Comparison of ENCODE assay signal across 24 mouse cellular contexts in the genomic region with DNA sequence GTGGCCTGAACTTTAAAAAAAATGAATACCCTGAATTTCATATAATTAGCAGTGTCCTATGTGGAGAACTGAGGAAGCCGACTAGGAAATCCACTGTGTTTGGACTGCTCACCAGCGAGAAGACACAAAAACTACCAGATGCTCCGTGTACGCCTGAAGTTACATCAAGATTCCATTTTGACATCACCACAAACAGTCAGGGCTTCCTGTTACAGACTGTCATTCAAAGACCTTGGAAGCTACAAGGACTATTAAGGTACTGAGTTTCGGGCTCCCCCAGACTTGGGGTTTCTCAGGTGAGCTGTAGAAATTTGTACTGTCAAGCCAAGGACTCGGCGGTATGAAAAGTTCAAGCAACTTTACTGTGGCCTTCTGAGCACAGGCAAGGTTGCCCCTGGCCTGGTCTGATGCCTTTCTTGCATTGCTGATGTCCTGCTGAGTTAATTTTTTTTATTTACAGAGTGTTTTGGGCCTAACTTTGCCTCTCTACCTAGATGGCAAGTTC. TPM values are rescaled to one million over a fixed set of nuclear protein-coding genes. Genes with fewer than 3 reads are reported as not detected.
DNase-seq lines count a peak whose midpoint lies in the region; ATAC-seq lines count a peak whose summit lies in the region.
"Had no signal": no experiment of that assay in that cellular context is flagged by ENCODE, and none has a peak within 500 bp of the region (broad histone marks: within the 10 kb centered on the region; RNA-seq: fewer than 3 reads in every experiment).

No protein-coding gene starts in this region.

- peak; percentile 64 for DNase-seq in CD4-positive helper T cell, adult 2 months (ENCODE audit: low read depth, low spot score)
- no peak for DNase-seq in frontal cortex, postnatal 36 days (ENCODE audit: low spot score in 2 of 2)
- DNase-seq in spleen, adult 18-20 months = no peak
- DNase-seq: cerebellum, adult 11-12 months; cerebellum, postnatal 25 days; embryo, embryonic 11 days; gastrocnemius, adult 2 months; kidney, adult 2 months; left cerebral cortex, postnatal 4 days; lung, embryonic 14.5 days; right cerebral cortex, adult 18-20 months had no signal

- 0 out of 2 replicates have a peak overlapping the region, but pooled peaks have one; percentile 4 for H3K27ac ChIP-seq in macrophage
- H3K27ac ChIP-seq in neural tube, embryonic 15.5 days (replicated peaks) = no peak overlapping the region
- H3K27ac ChIP-seq: embryonic facial prominence, embryonic 13.5 days; forebrain, embryonic 12.5 days; gastrocnemius, adult 2 months; hindbrain, embryonic 12.5 days; kidney, postnatal 0 days; limb, embryonic 15.5 days had no signal

- no peak overlapping the region for H3K9ac ChIP-seq in neural tube, embryonic 15.5 days (replicated peaks)
- H3K9ac ChIP-seq: embryonic facial prominence, embryonic 13.5 days; forebrain, embryonic 12.5 days; hindbrain, embryonic 12.5 days; limb, embryonic 15.5 days; lung, embryonic 14.5 days had no signal

- H3K9me3 ChIP-seq in megakaryocyte, embryonic 14.5 days = no peaks in the 10 kb centered on the region
- no peaks in the 10 kb centered on the region for H3K9me3 ChIP-seq in neural tube, embryonic 15.5 days (replicated peaks)
- H3K9me3 ChIP-seq: embryonic facial prominence, embryonic 13.5 days; forebrain, embryonic 12.5 days; hindbrain, embryonic 12.5 days; limb, embryonic 15.5 days had no signal

- ATAC-seq in megakaryocyte, adult 5-6 weeks (ENCODE audit: poor library complexity, severe bottlenecking) = no peak
- ATAC-seq in activated CD4-positive, CD25-positive, alpha-beta regulatory T cell, adult 4 months = peak; percentile 25
- no peak for ATAC-seq in neural tube, embryonic 15.5 days (ENCODE audit: low FRiP score)
- ATAC-seq: midbrain, embryonic 16.5 days had no signal

- peaks cover 71% of the 10 kb centered on the region for H3K36me3 ChIP-seq in megakaryocyte, embryonic 14.5 days (replicated peaks; ENCODE audit: low read length)
- peaks cover 16% of the 10 kb centered on the region; the same call in 1 of the 2 replicates for H3K36me3 ChIP-seq in macrophage (ENCODE audit: inconsistent target)
- no peaks in the 10 kb centered on the region for H3K36me3 ChIP-seq in neural tube, embryonic 15.5 days
- H3K36me3 ChIP-seq: embryonic facial prominence, embryonic 13.5 days; forebrain, embryonic 12.5 days; hindbrain, embryonic 12.5 days; limb, embryonic 15.5 days had no signal

- H3K4me1 ChIP-seq in megakaryocyte, embryonic 14.5 days = peaks cover 100% of the 10 kb centered on the region
- H3K4me1 ChIP-seq in neural tube, embryonic 15.5 days = no peaks in the 10 kb centered on the region
- H3K4me1 ChIP-seq: forebrain, embryonic 12.5 days; hindbrain, embryonic 12.5 days had no signal

- H3K4me3 ChIP-seq in megakaryocyte, embryonic 14.5 days (replicated peaks) = peak overlapping the region; percentile 56
- no peak overlapping the region for H3K4me3 ChIP-seq in macrophage (ENCODE audit: inconsistent target)
- no peak overlapping the region for H3K4me3 ChIP-seq in neural tube, embryonic 15.5 days (replicated peaks)
- H3K4me3 ChIP-seq: embryonic facial prominence, embryonic 13.5 days; erythroblast, embryonic 14.5 days; forebrain, embryonic 12.5 days; gastrocnemius, adult 2 months; hindbrain, embryonic 12.5 days; limb, embryonic 15.5 days; myocyte had no signal

- no peaks in the 10 kb centered on the region for H3K27me3 ChIP-seq in megakaryocyte, embryonic 14.5 days (replicated peaks)
- no peaks in the 10 kb centered on the region for H3K27me3 ChIP-seq in neural tube, embryonic 15.5 days (replicated peaks)
- H3K27me3 ChIP-seq: embryonic facial prominence, embryonic 13.5 days; forebrain, embryonic 12.5 days; hindbrain, embryonic 12.5 days; limb, embryonic 15.5 days had no signal

- 59% methylated on average over 7 of the region's 7 CpGs for WGBS in macrophage (ENCODE audit: missing documents)
- 92% methylated on average over 7 of the region's 7 CpGs for WGBS in neural tube, embryonic 15.5 days

- peaks cover 84% of the 10 kb centered on the region for H3K79me2 ChIP-seq in macrophage (ENCODE audit: inconsistent target)

- no peak overlapping the region for H3K4me2 ChIP-seq in neural tube, embryonic 15.5 days
- H3K4me2 ChIP-seq: embryonic facial prominence, embryonic 13.5 days; forebrain, embryonic 12.5 days; hindbrain, embryonic 12.5 days; limb, embryonic 15.5 days; lung, embryonic 14.5 days had no signal

RNA-seq across cellular contexts. Expression of gene Runx1, which starts 22.8 kb away (rescaled TPM):
- 322 and 895 TPM in 2 replicates for polyA plus RNA-seq in megakaryocyte, embryonic 14.5 days (2012; ENCODE audit: insufficient read depth, low replicate concordance)
- 93.4 and 112 TPM in 2 replicates for total RNA-seq in megakaryocyte, adult 5-6 weeks (2015)
- 44.7 and 61.5 TPM in 2 replicates for total RNA-seq in megakaryocyte, adult 5-6 weeks (2017)
- polyA plus RNA-seq in activated CD4-positive, CD25-positive, alpha-beta regulatory T cell, adult 4 months (2017; shearing (Covaris generic)) = 10 to 100 TPM; 30.7 to 37.2 TPM
- 100 to 1,000 TPM; 170 to 922 (median 407) TPM for total RNA-seq in macrophage (2018; cell fraction: chromatin; rRNA removed)
- 10 to 100 TPM; 29.1 to 90.3 (median 52.0) TPM for total RNA-seq in macrophage (2018; cell fraction: cytosol; rRNA removed)
- total RNA-seq in macrophage (2018; cell fraction: nucleus; rRNA removed) = 100 to 1,000 TPM; 108 to 569 (median 293) TPM
- 30.4 to 35.3 TPM (median 34.7 TPM) in 3 replicates for polyA plus RNA-seq in macrophage (2018)
- polyA plus RNA-seq in neural tube, embryonic 15.5 days (2015; fragmentation: Nextera tagmentation; extraction: Ambion mirVana) = 2.9 and 12.2 TPM in 2 replicates
